Mouse (Mus musculus): ENCODE results near the gene Nmu.

Gene Nmu

GRCm38 (mm10) chr5:76363453-76364104 lies at the start of gene Nmu:
Gene Nmu (minus strand): TSS chr5:76363788.
- DNase-seq: no peak

- peak; percentile 12 to 25 for DNase-seq
Measured at GRCm38 (mm10) chr5:76411697-76412096, 48.1 kb upstream of the Nmu start.

GRCm38 (mm10) chr5:76394382-76394781 lies 30.8 kb upstream of the Nmu start:
- no peak for DNase-seq

GRCm38 (mm10) chr5:76389041-76389795 lies 25.6 kb upstream of the Nmu start:
- no peak for DNase-seq

GRCm38 (mm10) chr5:76388474-76388873 lies 24.9 kb upstream of the Nmu start:
- DNase-seq: no peak

GRCm38 (mm10) chr5:76383673-76384072 lies 20.1 kb upstream of the Nmu start:
- DNase-seq: no peak

- no peak for DNase-seq
Measured at GRCm38 (mm10) chr5:76381836-76382235, 18.2 kb upstream of the Nmu start.

GRCm38 (mm10) chr5:76379216-76379615 lies 15.6 kb upstream of the Nmu start:
- no peak for DNase-seq

GRCm38 (mm10) chr5:76369215-76369840 lies 5.7 kb upstream of the Nmu start:
- no peak for DNase-seq

- DNase-seq: no peak
Measured at GRCm38 (mm10) chr5:76365406-76365805, 1.8 kb upstream of the Nmu start.

GRCm38 (mm10) chr5:76360786-76361185 lies 2.8 kb downstream of the Nmu start:
- no peak for DNase-seq

GRCm38 (mm10) chr5:76360057-76360456 lies 3.5 kb downstream of the Nmu start:
- no peak for DNase-seq

- no peak for DNase-seq
Measured at GRCm38 (mm10) chr5:76351953-76352611, 11.5 kb downstream of the Nmu start.

- DNase-seq: no peak
Measured at GRCm38 (mm10) chr5:76351537-76351936, 12.1 kb downstream of the Nmu start.

- DNase-seq: no peak
Measured at GRCm38 (mm10) chr5:76346137-76346536, 17.5 kb downstream of the Nmu start.

GRCm38 (mm10) chr5:76340931-76341330 lies 22.7 kb downstream of the Nmu start:
- DNase-seq: no peak

GRCm38 (mm10) chr5:76337100-76337499 lies 26.5 kb downstream of the Nmu start:
- DNase-seq: no peak

- DNase-seq: no peak
Measured at GRCm38 (mm10) chr5:76333833-76334232, 29.8 kb downstream of the Nmu start.

GRCm38 (mm10) chr5:76330953-76331352 lies 32.6 kb downstream of the Nmu start, which contains the start of gene Pdcl2:
Gene Pdcl2 (minus strand): TSS chr5:76331156.
- DNase-seq: no peak

- DNase-seq: no peak
Measured at GRCm38 (mm10) chr5:76327296-76327695, 36.3 kb downstream of the Nmu start.

- no peak for DNase-seq
Measured at GRCm38 (mm10) chr5:76325113-76325512, 38.5 kb downstream of the Nmu start.

- peak; percentile 18 to 23 for DNase-seq
Measured at GRCm38 (mm10) chr5:76321249-76322196, 42.1 kb downstream of the Nmu start.
